Mouse (Mus musculus) cortical plate, adult 2 months (tissue): ENCODE results near the gene Zfp622. TPM values are rescaled to one million over a fixed set of nuclear protein-coding genes. Genes with fewer than 3 reads are reported as not detected.

Experiments used
- H3K27ac ChIP-seq: fragments of 200-500 bp; 2 replicates; pipeline ENCODE4 v1.5.1; 2012; ENCODE audit warnings: low read length, control low read depth, inconsistent platforms; ENCODE audit not compliant: insufficient read depth
- H3K4me1 ChIP-seq: fragments of 200-500 bp; 2 replicates; pipeline ENCODE4 v1.6.1; 2011; ENCODE audit warnings: low read length; ENCODE audit not compliant: control insufficient read depth, insufficient read depth
- H3K4me3 ChIP-seq: fragments of 200-500 bp; 2 replicates; pipeline ENCODE4 v1.5.1; 2011; ENCODE audit warnings: mild to moderate bottlenecking, low read length, control low read depth; ENCODE audit not compliant: insufficient read depth
- CTCF ChIP-seq: fragments of 200-500 bp; IDR thresholded peaks from 2 replicates; pipeline ENCODE4 v1.5.1; 2011; ENCODE audit warnings: mild to moderate bottlenecking, control low read depth, low read length; ENCODE audit not compliant: insufficient read depth; ENCODE audit errors: extremely low read depth
- POLR2A ChIP-seq: fragments of 200-500 bp; IDR thresholded peaks from 2 replicates; pipeline ENCODE4 v1.6.1; 2011; ENCODE audit warnings: mild to moderate bottlenecking, low read length, control low read depth; ENCODE audit not compliant: insufficient read depth; ENCODE audit errors: extremely low read depth
- polyA plus RNA-seq: library from polyadenylated mRNA; depleted of rRNA; stranded (reverse); fragments of >200 nt; gene quantifications from 2 replicates; pipeline ENCODE4 v1.2.3, GENCODE M21; 2012

Gene Zfp622
- polyA plus RNA-seq, 1 experiment, result 36.5 TPM

GRCm38 (mm10) chr15:25947383-25947782, 36.8 kb upstream of the Zfp622 start:
- Histone ChIP-seq H3K4me1 (no peaks in the 10 kb centered on the region), H3K27ac (no peak overlapping the region), H3K4me3 (no peak overlapping the region)
- no peak for TF ChIP-seq CTCF
- no peak for TF ChIP-seq POLR2A

DNA sequence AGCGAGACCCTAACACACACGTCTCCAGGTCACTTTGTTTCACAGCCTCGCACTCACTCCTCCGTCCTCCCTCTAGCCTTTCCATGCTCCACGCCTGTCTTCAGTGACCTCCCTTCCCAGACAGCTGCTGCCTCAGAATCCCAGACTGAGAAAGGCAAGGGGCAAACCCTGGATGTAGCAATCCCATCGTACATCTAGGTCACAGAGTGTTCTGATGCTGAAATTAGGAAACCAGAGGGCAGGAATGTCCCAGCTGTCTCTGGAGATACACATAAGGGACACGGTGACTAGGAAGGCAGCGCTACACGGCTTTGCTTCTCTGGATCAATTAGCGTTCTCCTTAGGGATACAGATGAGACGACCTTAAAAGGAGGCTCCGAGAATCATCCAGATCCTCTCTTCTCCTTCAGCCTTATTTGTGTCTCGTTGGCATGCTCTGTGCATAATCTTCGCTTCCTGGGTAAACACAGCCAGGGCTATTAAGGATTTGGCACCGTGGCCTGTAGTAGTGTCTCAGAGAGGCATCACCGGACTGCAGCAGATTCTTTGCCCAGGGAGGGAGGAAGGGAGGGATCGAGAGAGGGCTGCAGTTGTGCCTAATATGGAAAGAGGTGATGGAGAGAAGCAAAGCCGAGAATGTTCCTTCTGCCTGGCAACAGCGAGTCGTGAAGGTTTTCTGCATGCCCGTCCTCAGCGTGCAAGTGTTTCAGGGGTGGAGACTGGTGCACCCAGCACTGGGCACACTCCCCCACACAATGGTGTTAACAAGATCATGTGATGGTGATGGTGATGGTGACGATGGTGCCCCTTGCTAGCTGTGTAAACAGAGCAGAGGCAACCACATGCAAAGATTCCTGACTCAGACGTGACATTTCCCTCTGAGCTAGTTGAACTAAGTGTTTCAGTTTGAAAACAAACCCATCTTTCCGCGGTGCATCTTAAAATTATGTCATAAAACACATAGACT, 35.6 kb upstream of the Zfp622 start:
- Histone ChIP-seq H3K4me3 (no peak overlapping the region), H3K27ac (no peak overlapping the region), H3K4me1 (no peaks in the 10 kb centered on the region)
- TF ChIP-seq POLR2A (no peak), CTCF (no peak)

DNA sequence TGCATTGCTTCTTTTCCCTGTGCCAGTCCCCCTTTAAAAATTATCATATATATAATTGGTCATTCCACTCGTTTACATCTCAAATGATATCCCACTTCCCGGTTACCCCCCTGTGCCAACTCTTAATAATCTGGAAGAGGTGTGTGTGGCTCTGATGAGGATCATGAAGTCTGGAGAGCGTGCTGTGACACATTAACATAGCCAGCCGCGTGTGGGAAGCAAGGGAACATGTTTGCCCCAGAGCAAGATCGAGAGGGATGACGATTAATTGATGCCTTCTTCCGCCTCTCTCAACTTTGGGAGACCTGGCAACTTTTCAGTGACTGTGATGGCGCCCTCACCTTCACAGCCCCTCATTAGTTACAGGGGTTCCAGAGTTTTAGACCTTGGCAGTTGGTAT, 34.5 kb upstream of the Zfp622 start:
- Histone ChIP-seq H3K4me3 (no peak overlapping the region), H3K4me1 (no peaks in the 10 kb centered on the region), H3K27ac (no peak overlapping the region)
- TF ChIP-seq CTCF (no peak), POLR2A (no peak)

DNA sequence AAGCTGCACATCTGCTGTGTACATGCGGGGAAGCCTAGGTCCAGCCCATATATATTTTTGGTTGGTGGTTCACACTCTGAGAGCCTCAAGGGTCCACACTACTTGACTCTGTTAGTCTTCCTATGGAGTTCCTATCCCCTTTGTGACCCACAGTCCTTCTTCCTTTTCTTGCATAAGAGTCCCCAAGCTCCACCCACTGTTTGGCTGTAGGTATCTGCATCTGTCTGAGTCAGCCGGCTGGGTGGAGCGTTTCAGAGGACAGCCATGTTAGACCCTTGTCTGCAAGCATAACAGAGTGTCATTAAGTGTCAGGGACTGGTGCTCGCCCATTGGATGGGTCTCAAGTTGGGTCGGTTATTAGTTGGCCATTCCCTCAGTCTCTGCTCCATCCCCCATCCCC, 33.6 kb upstream of the Zfp622 start:
- Histone ChIP-seq H3K4me3 (no peak overlapping the region), H3K27ac (no peak overlapping the region), H3K4me1 (no peaks in the 10 kb centered on the region)
- TF ChIP-seq POLR2A (no peak), CTCF (no peak)

DNA sequence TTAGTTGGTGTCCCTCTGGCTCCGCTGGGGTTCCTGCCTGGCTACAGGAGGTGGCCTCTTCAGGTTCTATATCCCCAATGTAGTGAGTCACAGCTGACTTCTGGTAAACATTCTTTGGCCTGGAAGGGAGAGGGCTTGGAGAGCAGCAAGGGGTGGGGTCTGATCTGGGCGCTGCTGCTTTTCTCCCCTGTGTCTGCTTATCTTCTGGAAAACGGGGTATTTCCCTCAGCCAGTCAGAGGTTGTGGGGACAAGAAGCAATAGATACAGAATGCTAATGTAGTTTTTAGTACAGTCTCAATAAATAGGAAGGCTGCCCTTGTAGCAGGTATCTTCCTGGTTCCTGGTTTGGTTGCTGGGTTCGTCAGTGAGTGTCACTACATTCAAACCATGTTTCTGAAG, 33.1 kb upstream of the Zfp622 start:
- TF ChIP-seq CTCF (no peak), POLR2A (no peak)
- Histone ChIP-seq H3K4me1 (no peaks in the 10 kb centered on the region), H3K27ac (no peak overlapping the region), H3K4me3 (no peak overlapping the region)

DNA sequence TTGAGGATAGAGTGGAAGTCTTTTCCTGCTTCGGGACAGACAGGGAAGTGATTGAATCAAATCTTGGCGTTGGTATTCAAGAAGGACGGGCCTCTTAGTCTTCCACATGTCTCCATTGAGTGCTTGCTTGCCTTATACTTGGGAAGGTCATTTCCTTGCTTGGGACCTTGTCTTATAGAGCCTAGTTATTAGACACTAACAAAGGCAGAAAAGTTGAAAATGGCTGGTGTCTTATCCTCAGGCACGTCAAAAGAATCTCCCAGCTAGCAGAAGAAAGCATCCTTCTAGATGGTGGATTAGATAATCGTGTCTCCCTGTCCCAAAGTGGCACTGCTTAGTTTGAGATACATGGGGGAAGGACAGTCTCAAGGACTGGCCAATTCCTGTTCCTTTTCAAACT, 28.2 kb upstream of the Zfp622 start:
- TF ChIP-seq CTCF, result no peak
- TF ChIP-seq POLR2A, result no peak
- Histone ChIP-seq H3K27ac (no peak overlapping the region), H3K4me3 (no peak overlapping the region), H3K4me1 (no peaks in the 10 kb centered on the region)

DNA sequence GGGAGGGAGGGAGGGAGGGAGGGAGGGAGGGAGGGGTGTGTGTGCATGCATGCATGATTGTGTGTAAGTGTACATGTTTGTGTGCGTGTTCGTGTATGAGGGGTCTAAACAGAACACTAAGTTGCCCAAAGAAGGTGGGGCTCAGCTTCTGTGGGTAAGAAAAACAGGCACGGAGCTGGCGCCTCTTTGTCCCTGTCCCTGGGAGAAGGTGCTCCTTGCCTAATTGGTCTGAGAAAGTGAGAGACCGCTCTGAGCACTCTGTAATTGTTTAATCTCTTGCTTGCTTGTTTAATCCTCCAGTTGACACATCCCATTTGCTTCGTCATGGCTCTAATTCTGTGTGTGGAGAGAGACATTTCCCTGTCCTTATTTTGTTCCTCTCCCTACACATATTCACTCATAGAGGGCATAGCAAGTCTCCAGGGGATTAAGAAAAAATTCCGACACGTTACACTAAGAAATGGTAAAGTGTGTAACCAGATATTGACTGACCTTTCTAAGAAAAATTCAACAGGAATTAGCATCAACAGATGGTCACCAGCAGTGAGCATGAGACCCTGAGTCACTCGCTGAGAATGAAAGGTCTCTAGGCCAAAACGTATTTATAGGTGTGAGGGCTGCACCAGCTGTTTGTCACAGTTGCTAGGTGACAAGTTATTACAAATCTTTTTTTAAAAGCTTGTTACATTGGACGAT, 27.6 kb upstream of the Zfp622 start:
- Histone ChIP-seq H3K4me1 (no peaks in the 10 kb centered on the region), H3K27ac (no peak overlapping the region), H3K4me3 (no peak overlapping the region)
- no peak for TF ChIP-seq CTCF
- no peak for TF ChIP-seq POLR2A

- Histone ChIP-seq H3K4me3 (no peak overlapping the region), H3K4me1 (no peaks in the 10 kb centered on the region), H3K27ac (no peak overlapping the region)
- no peak for TF ChIP-seq POLR2A
- TF ChIP-seq CTCF, result no peak
Observed at GRCm38 (mm10) chr15:25957651-25958050, 26.5 kb upstream of the Zfp622 start.

GRCm38 (mm10) chr15:25959375-25959774, 24.8 kb upstream of the Zfp622 start:
- Histone ChIP-seq H3K27ac (no peak overlapping the region), H3K4me3 (no peak overlapping the region), H3K4me1 (no peaks in the 10 kb centered on the region)
- TF ChIP-seq POLR2A, result no peak
- TF ChIP-seq CTCF, result peak; percentile 65

DNA sequence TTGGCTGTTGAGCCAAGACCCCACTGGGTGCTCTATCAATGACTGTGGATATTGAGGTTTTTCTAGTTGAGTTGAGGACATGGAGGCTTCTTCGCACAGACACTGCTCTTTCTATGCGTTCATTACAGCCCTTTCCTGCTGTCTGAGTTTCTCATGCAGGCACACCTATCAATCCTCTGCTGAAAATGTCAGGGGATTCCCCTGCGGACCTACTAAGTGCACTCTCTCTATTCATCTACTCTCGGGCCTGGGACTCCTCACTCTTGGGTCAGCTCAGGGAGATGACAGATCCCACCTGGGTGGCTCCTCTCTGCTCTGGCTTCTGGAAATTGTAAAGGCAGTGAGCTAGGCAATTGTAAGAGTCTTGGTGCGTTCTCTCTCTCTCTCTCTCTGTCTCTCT, 23.9 kb upstream of the Zfp622 start:
- no peak for TF ChIP-seq POLR2A
- TF ChIP-seq CTCF, result no peak

More for the DNA sequence above, 23.9 kb upstream of the Zfp622 start:
- Histone ChIP-seq H3K4me3 (no peak overlapping the region), H3K4me1 (no peaks in the 10 kb centered on the region), H3K27ac (no peak overlapping the region)
